Mouse (Mus musculus) lung, adult 2 months (tissue): ENCODE data around the gene Slc13a1. TPM values are rescaled to one million over a fixed set of nuclear protein-coding genes. Genes with fewer than 3 reads are reported as not detected.
"Not testable (repeated sequence)": the region's sequence is repeated elsewhere in the genome, so short reads cannot be mapped to it uniquely, and the experiment has no call there.

Experiments used
- DNase-seq: peaks from one replicate; pipeline ENCODE4 v3.0.0; 2022
- H3K4me1 ChIP-seq: fragments of 200-500 bp; 2 replicates; pipeline ENCODE4 v1.6.1; 2011; ENCODE audit warnings: low read length; ENCODE audit not compliant: control insufficient read depth, insufficient read depth
- H3K4me3 ChIP-seq: fragments of 200-500 bp; replicated peaks from 2 replicates; pipeline ENCODE3; 2011; ENCODE audit warnings: low read depth, mild to moderate bottlenecking, control low read depth, low read length; ENCODE audit errors: extremely low read depth
- CTCF ChIP-seq: fragments of 200-500 bp; IDR thresholded peaks from 2 replicates; pipeline ENCODE4 v1.5.1; 2011; ENCODE audit warnings: mild to moderate bottlenecking, low read length, control low read depth; ENCODE audit not compliant: insufficient read depth
- POLR2A ChIP-seq: fragments of 200-500 bp; IDR thresholded peaks from 2 replicates; pipeline ENCODE4 v1.6.1; 2011; ENCODE audit warnings: low read depth, mild to moderate bottlenecking, control low read depth, low read length, borderline replicate concordance; ENCODE audit errors: extremely low read depth
- WGBS: fragments of 180-500 bp; shearing (Covaris S2); methylation state at CpG from one replicate; pipeline ENCODE4 v1.1.7; 2018; 5-methylcytosine and 5-hydroxymethylcytosine counted together
- polyA plus RNA-seq: library from polyadenylated mRNA; depleted of rRNA; stranded (reverse); fragments of >200 nt; gene quantifications from 2 replicates; pipeline ENCODE4 v1.2.3, GENCODE M21; 2012; rRNA removed

Gene Slc13a1
- polyA plus RNA-seq: 0.05 TPM in 1 of 2 replicates, not detected in the other

- no peak for DNase-seq
- WGBS: 81% methylated on average over 5 of the region's 5 CpGs
Observed at GRCm38 (mm10) chr6:24167734-24168327, at the start of gene Slc13a1. Gene Slc13a1, minus strand, starts transcription at chr6:24168092.

GRCm38 (mm10) chr6:24207866-24208265, 40.0 kb upstream of the Slc13a1 start:
- Histone ChIP-seq H3K4me3 (no peak overlapping the region), H3K4me1 (no peaks in the 10 kb centered on the region)
- 63% methylated on average over 3 of the region's 3 CpGs for WGBS
- no peak for DNase-seq
- TF ChIP-seq CTCF: no peak
- TF ChIP-seq POLR2A: no peak

More at GRCm38 (mm10) chr6:24167734-24168327, at the start of gene Slc13a1:
- H3K4me3 ChIP-seq: no peak within 1 kb of the TSS
- no peaks in the 10 kb centered on the region for H3K4me1 ChIP-seq
- TF ChIP-seq CTCF: no peak
- no peak for TF ChIP-seq POLR2A

- Histone ChIP-seq H3K4me3 (no peak overlapping the region), H3K4me1 (no peaks in the 10 kb centered on the region)
- whole genome bisulfite sequencing: 74% methylated on average over 6 of the region's 6 CpGs
- no peak for TF ChIP-seq POLR2A
- no peak for TF ChIP-seq CTCF
- DNase-seq: no peak
Observed at GRCm38 (mm10) chr6:24202226-24202625, 34.3 kb upstream of the Slc13a1 start.

DNA sequence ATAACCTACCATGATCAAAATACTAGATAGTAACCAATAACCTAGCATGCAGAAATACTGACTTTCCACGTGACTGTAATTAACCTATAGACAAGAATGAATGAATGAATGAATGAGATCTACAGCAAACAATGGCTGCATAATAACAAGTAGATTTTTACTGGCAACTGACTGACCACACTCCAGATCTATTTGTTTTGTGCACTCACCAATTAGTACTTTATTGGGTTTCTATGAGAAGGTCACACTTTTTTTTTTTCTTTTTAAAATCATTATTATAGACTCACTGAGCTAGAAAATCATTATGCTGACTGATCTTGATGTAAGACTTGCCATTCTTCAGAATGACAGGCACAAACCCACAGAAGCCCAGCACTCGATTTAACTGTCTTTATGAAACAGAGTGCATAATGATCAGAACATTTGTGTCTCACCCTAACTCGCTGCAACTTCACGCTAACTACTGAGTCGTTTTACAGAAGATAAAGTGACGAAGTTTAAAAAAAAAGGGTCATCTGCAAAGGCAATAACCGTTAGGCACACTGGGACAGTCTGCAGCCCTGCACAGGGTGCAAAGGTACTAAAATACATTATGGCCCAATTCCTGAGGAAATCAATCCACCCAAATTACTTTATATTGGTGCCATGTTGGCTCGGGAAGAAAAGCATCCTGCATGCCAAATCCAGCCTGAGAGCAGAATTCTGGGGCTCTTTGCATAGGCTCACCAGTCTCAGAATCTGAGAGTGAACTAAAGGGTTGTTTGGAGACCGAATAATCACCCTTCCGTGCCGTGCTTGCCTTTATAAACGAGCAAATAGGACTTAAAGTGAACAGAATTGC, 33.0 kb upstream of the Slc13a1 start:
- 82% methylated on average over 12 of the region's 12 CpGs for WGBS
- no peaks in the 10 kb centered on the region for H3K4me1 ChIP-seq
- no peak for TF ChIP-seq CTCF
- TF ChIP-seq POLR2A: no peak
- H3K4me3 ChIP-seq: no peak overlapping the region
- no peak for DNase-seq

DNA sequence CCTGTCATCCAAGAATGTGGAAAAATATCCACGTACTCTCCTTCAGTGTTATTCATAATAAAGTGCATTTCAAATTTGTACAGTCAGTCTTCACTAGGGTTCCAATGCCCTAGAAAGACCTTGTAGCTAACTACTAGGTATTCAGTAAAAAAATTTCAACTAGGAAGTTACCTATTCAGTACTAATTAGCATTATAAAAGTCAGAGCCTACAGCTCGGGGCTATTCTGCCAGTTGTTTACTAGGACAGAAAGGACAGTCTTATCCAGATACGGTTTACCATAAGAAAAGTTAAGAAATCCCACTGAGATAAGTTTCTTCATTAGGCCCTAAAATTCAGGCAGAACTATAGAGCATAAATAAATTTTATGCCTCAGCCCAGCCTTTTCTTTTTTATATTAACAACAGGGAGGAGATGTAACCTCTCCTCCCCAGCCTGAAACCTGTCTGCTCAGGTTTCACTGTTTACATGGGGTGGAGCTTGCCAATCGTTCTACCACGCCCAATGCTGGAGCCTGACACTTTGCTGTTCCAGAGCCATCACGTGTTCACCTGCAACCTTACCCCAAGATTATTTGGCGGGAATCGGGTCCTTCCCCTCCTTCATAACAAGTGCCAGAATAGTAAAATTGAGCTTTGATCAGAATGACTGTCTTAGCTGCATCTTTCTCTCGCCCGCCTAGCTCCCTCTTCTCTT, 29.8 kb upstream of the Slc13a1 start:
- DNase-seq, H3K4me3 ChIP-seq, H3K4me1 ChIP-seq: not testable (repeated sequence)
- WGBS: 75% methylated on average over 10 of the region's 10 CpGs

DNA sequence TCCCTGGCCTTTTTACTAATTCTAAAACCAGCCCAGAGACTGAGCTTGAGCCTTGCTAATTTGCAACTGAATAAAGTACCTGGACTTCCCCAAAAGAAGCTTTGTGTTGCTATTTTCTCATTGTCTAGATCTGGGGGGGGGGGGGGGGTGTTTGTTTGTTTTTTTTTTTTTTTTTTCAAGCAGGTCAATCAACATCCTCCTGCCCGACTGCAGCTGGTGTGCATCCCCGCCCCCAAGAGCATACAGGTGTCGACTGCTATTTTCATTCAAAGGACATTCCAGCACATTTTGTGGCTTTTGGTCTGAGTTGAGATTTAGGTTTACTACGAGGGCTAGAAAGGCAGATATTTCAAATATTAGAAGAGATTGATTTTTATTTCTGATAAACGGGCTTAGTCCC, 28.5 kb upstream of the Slc13a1 start:
- not testable (repeated sequence) for H3K4me1 ChIP-seq, H3K4me3 ChIP-seq, DNase-seq
- 56% methylated on average over 5 of the region's 5 CpGs for WGBS

DNA sequence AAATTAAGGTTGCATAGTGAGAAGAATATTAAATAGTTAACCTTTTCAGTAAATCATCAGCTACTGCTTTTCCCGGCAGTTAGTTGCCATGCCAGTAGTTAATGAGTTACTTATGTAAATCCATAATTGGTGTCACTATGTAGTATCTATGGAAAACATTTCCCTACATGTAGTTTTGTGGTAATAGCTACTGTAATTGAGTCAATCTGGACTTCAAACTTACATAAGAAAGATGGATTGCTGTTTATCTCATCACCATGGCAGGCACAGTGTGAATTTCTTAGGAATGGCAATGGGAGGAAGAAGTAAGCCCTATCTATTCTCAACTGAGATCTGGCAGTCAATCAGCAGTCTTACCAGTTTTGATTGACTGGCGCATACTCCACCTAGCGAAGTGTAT, 15.5 kb upstream of the Slc13a1 start:
- 75% methylated on average over 3 of the region's 3 CpGs for WGBS
- no peaks in the 10 kb centered on the region for H3K4me1 ChIP-seq
- no peak overlapping the region for H3K4me3 ChIP-seq
- no peak for DNase-seq
- TF ChIP-seq CTCF (no peak), POLR2A (no peak)

DNA sequence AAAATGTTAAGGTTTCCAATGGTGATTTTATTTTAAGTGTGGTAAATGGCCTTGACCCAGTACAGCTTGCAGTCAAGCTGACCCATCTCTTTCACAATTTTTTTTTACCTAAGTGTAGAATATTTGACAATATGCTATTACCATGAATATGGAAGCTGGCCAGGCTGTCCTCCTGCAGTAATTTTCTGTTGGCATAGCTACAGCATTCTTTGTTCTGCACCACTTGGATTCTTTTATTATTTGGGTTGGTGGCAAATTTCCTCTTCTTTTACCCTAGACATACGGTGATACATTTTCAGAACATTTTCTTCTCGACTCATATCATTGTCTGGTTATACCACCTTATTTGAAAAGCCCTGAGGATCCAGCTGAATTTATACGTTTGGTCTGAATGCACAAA, 7.5 kb upstream of the Slc13a1 start:
- no peak for DNase-seq
- TF ChIP-seq CTCF (no peak), POLR2A (no peak)
- no peaks in the 10 kb centered on the region for H3K4me1 ChIP-seq
- H3K4me3 ChIP-seq: no peak overlapping the region
- WGBS: 74% methylated on average over 3 of the region's 3 CpGs

DNA sequence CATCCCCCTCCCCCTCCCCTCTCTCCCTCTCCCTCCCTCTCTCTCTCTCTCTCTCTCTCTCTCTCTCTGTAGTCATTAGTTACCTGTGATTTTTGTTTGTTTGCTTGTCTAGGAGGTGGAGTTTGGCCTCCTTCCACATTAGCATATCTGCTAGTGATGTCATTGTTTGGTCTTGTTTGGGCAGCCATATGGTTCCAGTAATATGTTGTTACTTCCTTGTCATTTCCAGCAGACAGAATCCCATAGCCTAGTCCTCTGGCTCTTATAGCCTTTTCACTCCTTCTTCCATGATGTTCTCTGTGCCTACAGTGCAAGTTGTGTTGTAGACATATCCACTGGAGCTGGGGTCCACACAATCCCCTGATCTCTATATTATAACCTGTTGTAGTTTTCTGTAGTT, 6.1 kb upstream of the Slc13a1 start:
- no peak for DNase-seq
- TF ChIP-seq CTCF: no peak
- no peak for TF ChIP-seq POLR2A
- Histone ChIP-seq H3K4me1 (no peaks in the 10 kb centered on the region), H3K4me3 (no peak overlapping the region)

DNA sequence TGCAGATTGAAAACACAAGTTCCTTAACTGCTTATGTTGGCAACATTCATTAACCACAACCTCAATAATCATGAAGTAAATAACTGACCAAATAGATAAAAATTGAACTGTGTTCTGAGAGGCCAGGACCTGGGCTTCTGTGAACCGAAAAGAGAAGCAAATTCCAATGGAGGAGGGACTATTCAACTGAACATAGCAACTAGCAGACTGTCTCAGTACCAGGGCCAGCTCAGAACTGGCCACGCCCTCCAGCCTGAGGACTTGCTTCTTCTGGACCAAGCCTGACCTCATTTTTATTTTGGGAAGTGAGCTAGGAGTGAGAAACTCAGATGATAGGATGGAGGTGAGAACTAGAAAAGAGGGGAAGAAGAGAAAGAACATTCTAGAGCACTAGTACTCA, 4.8 kb upstream of the Slc13a1 start:
- no peaks in the 10 kb centered on the region for H3K4me1 ChIP-seq
- H3K4me3 ChIP-seq: no peak overlapping the region
- 57% methylated on average over 2 of the region's 2 CpGs for WGBS
- DNase-seq: no peak
- no peak for TF ChIP-seq POLR2A
- no peak for TF ChIP-seq CTCF
